Mouse (Mus musculus) lung, postnatal 0 days (tissue): ENCODE measurements around the gene Ccdc47.

Experiments
- CTCF ChIP-seq: IDR thresholded peaks from 2 replicates; pipeline ENCODE4 v1.5.1; 2016; ENCODE audit warnings: antibody characterized with exemption, mild to moderate bottlenecking
- EP300 ChIP-seq: IDR thresholded peaks from 2 replicates; pipeline ENCODE4 v1.6.1; 2016; ENCODE audit warnings: antibody characterized with exemption, mild to moderate bottlenecking, control low read depth

GRCm38 (mm10) chr11:106202123-106202465, 14.1 kb downstream of the Ccdc47 start, which contains the start of gene Strada:
- TF ChIP-seq CTCF (no peak), EP300 (no peak)
